Mouse (Mus musculus) v-Abl transformed pro-B cells (cell line): Measurements from ENCODE around the gene 4930451I11Rik.

ENCODE experiments used
- in situ Hi-C, 2 experiments: fragments of 400-800 bp; cut with MboI; formaldehyde crosslinking; loops; one replicate each; pipeline ENCODE4 v1.15.1; 2025; ENCODE audit not compliant: unreplicated experiment in 2 of 2

Gene 4930451I11Rik

GRCm38 (mm10) chr7:126845516-126845915 lies 14.1 kb upstream of the 4930451I11Rik start:
- in situ Hi-C loops: loop anchor here in 1 of 2 experiments (25.0 kb wide), 1 partner anchor 117 kb away; the partner anchor contains the start of gene Sez6l2

- in situ Hi-C loops: loop anchor here in 1 of 2 experiments (25.0 kb wide), 1 partner anchor 119 kb away; the partner anchor contains the start of gene Sez6l2
These were observed 11.8 kb upstream of the 4930451I11Rik start for GRCm38 (mm10) chr7:126843276-126843675.

GRCm38 (mm10) chr7:126833294-126833693 lies 1.9 kb upstream of the 4930451I11Rik start:
- in situ Hi-C loops: loop anchor here (5.0 to 25.0 kb wide), 4 partner anchors 129 to 352 kb away; partner anchors contain the start of genes Pagr1a (in 1 of the 2), Pagr1b (in 1 of the 2) and Sez6l2 (in 1 of the 2)

GRCm38 (mm10) chr7:126832036-126832598 lies 678 bp upstream of the 4930451I11Rik start:
- in situ Hi-C loops: loop anchor here (5.0 to 25.0 kb wide), 4 partner anchors 130 to 353 kb away; partner anchors contain the start of genes Pagr1a (in 1 of the 2), Pagr1b (in 1 of the 2) and Sez6l2 (in 1 of the 2)

- in situ Hi-C loops: loop anchor here (10.0 to 25.0 kb wide), 3 partner anchors 119 to 389 kb away; partner anchors contain the start of genes Asphd1 (in 1 of the 2) and Sez6l2 (in 1 of the 2)
These were observed 5.5 kb downstream of the 4930451I11Rik start for GRCm38 (mm10) chr7:126825952-126826351.

- in situ Hi-C loops: loop anchor here (10.0 to 25.0 kb wide), 3 partner anchors 119 to 389 kb away; partner anchors contain the start of genes Asphd1 (in 1 of the 2) and Sez6l2 (in 1 of the 2)
These were observed 6.0 kb downstream of the 4930451I11Rik start for GRCm38 (mm10) chr7:126825403-126825802.

GRCm38 (mm10) chr7:126823940-126824339 lies 7.5 kb downstream of the 4930451I11Rik start:
- in situ Hi-C loops: loop anchor here (10.0 kb wide), 2 partner anchors 121 to 391 kb away; partner anchors contain the start of gene Asphd1 (in 1 of the 2)

GRCm38 (mm10) chr7:126823202-126823711 lies 8.2 kb downstream of the 4930451I11Rik start:
- in situ Hi-C loops: loop anchor here (10.0 kb wide), 2 partner anchors 122 to 392 kb away; partner anchors contain the start of gene Asphd1 (in 1 of the 2)

- in situ Hi-C loops: loop anchor here (10.0 kb wide), 2 partner anchors 122 to 392 kb away; partner anchors contain the start of gene Asphd1 (in 1 of the 2)
These were observed 8.7 kb downstream of the 4930451I11Rik start for GRCm38 (mm10) chr7:126822741-126823140.

- in situ Hi-C loops: loop anchor here (10.0 kb wide), 2 partner anchors 123 to 393 kb away; partner anchors contain the start of gene Asphd1 (in 1 of the 2)
These were observed 9.5 kb downstream of the 4930451I11Rik start for GRCm38 (mm10) chr7:126821835-126822511.

- in situ Hi-C loops: loop anchor here in 1 of 2 experiments (5.0 kb wide), 1 partner anchor 293 kb away; no protein-coding TSS in a partner anchor
These were observed 12.6 kb downstream of the 4930451I11Rik start for GRCm38 (mm10) chr7:126818818-126819217.

GRCm38 (mm10) chr7:126817595-126817994 lies 13.8 kb downstream of the 4930451I11Rik start:
- in situ Hi-C loops: loop anchor here in 1 of 2 experiments (5.0 kb wide), 1 partner anchor 295 kb away; no protein-coding TSS in a partner anchor

- in situ Hi-C loops: loop anchor here in 1 of 2 experiments (5.0 kb wide), 1 partner anchor 296 kb away; no protein-coding TSS in a partner anchor
These were observed 14.9 kb downstream of the 4930451I11Rik start for GRCm38 (mm10) chr7:126816494-126816893.

- in situ Hi-C loops: loop anchor here in 1 of 2 experiments (5.0 kb wide), 1 partner anchor 297 kb away; no protein-coding TSS in a partner anchor
These were observed 15.7 kb downstream of the 4930451I11Rik start for GRCm38 (mm10) chr7:126815726-126816222.

GRCm38 (mm10) chr7:126809723-126810369 lies 21.6 kb downstream of the 4930451I11Rik start:
- in situ Hi-C loops: no loop called here

- in situ Hi-C loops: no loop called here
These were observed 22.6 kb downstream of the 4930451I11Rik start for GRCm38 (mm10) chr7:126808703-126809455.

- in situ Hi-C loops: no loop called here
These were observed 24.0 kb downstream of the 4930451I11Rik start for GRCm38 (mm10) chr7:126807405-126807804.

GRCm38 (mm10) chr7:126806956-126807355 lies 24.5 kb downstream of the 4930451I11Rik start:
- in situ Hi-C loops: no loop called here

- in situ Hi-C loops: no loop called here
These were observed 27.7 kb downstream of the 4930451I11Rik start for GRCm38 (mm10) chr7:126803751-126804150.
